Mouse (Mus musculus): Measurements from ENCODE around the gene Zbtb5.
"Not testable (repeated sequence)": the region's sequence is repeated elsewhere in the genome, so short reads cannot be mapped to it uniquely, and the experiment has no call there.

Gene Zbtb5

GRCm38 (mm10) chr4:45012105-45012975, at the start of gene Zbtb5:
Gene Zbtb5 (minus strand): TSS chr4:45012412.
- in situ Hi-C loops (cut with MboI; ENCODE audit: low pct_unique_long_range_greater_than_20kb in 1 of 2, low sequenced_read_pairs in 2 of 2, unreplicated experiment in 1 of 2): no loop called here

GRCm38 (mm10) chr4:45055451-45055850, 43.2 kb upstream of the Zbtb5 start:
- in situ Hi-C loops (cut with MboI; ENCODE audit: low pct_unique_long_range_greater_than_20kb in 1 of 2, low sequenced_read_pairs in 2 of 2, unreplicated experiment in 1 of 2): no loop called here

GRCm38 (mm10) chr4:45054862-45055261, 42.6 kb upstream of the Zbtb5 start:
- in situ Hi-C loops (cut with MboI; ENCODE audit: low pct_unique_long_range_greater_than_20kb in 1 of 2, low sequenced_read_pairs in 2 of 2, unreplicated experiment in 1 of 2): no loop called here

- in situ Hi-C loops (cut with MboI; ENCODE audit: low pct_unique_long_range_greater_than_20kb in 1 of 2, low sequenced_read_pairs in 2 of 2, unreplicated experiment in 1 of 2): no loop called here
Observed at GRCm38 (mm10) chr4:45047956-45048355, 35.7 kb upstream of the Zbtb5 start.

GRCm38 (mm10) chr4:45047286-45047887, 35.2 kb upstream of the Zbtb5 start:
- in situ Hi-C loops (cut with MboI; ENCODE audit: low pct_unique_long_range_greater_than_20kb in 1 of 2, low sequenced_read_pairs in 2 of 2, unreplicated experiment in 1 of 2): no loop called here

- in situ Hi-C loops (cut with MboI; ENCODE audit: low pct_unique_long_range_greater_than_20kb in 1 of 2, low sequenced_read_pairs in 2 of 2, unreplicated experiment in 1 of 2): no loop called here
Observed at GRCm38 (mm10) chr4:45046679-45047078, 34.5 kb upstream of the Zbtb5 start.

- in situ Hi-C loops (cut with MboI; ENCODE audit: low pct_unique_long_range_greater_than_20kb in 1 of 2, low sequenced_read_pairs in 2 of 2, unreplicated experiment in 1 of 2): no loop called here
Observed at GRCm38 (mm10) chr4:45040795-45041194, 28.6 kb upstream of the Zbtb5 start.

GRCm38 (mm10) chr4:45039546-45039945, 27.3 kb upstream of the Zbtb5 start:
- in situ Hi-C loops (cut with MboI; ENCODE audit: low pct_unique_long_range_greater_than_20kb in 1 of 2, low sequenced_read_pairs in 2 of 2, unreplicated experiment in 1 of 2): not testable (repeated sequence)

- in situ Hi-C loops (cut with MboI; ENCODE audit: low pct_unique_long_range_greater_than_20kb in 1 of 2, low sequenced_read_pairs in 2 of 2, unreplicated experiment in 1 of 2): not testable (repeated sequence)
Observed at GRCm38 (mm10) chr4:45038879-45039278, 26.7 kb upstream of the Zbtb5 start.

- in situ Hi-C loops (cut with MboI; ENCODE audit: low pct_unique_long_range_greater_than_20kb in 1 of 2, low sequenced_read_pairs in 2 of 2, unreplicated experiment in 1 of 2): no loop called here
Observed at GRCm38 (mm10) chr4:45037455-45038410, 25.5 kb upstream of the Zbtb5 start.

GRCm38 (mm10) chr4:45036571-45036970, 24.4 kb upstream of the Zbtb5 start:
- in situ Hi-C loops (cut with MboI; ENCODE audit: low pct_unique_long_range_greater_than_20kb in 1 of 2, low sequenced_read_pairs in 2 of 2, unreplicated experiment in 1 of 2): no loop called here

- in situ Hi-C loops (cut with MboI; ENCODE audit: low pct_unique_long_range_greater_than_20kb in 1 of 2, low sequenced_read_pairs in 2 of 2, unreplicated experiment in 1 of 2): no loop called here
Observed at GRCm38 (mm10) chr4:45036048-45036447, 23.8 kb upstream of the Zbtb5 start.

GRCm38 (mm10) chr4:45034693-45035628, 22.7 kb upstream of the Zbtb5 start:
- in situ Hi-C loops (cut with MboI; ENCODE audit: low pct_unique_long_range_greater_than_20kb in 1 of 2, low sequenced_read_pairs in 2 of 2, unreplicated experiment in 1 of 2): no loop called here

GRCm38 (mm10) chr4:45032586-45032985, 20.4 kb upstream of the Zbtb5 start:
- in situ Hi-C loops (cut with MboI; ENCODE audit: low pct_unique_long_range_greater_than_20kb in 1 of 2, low sequenced_read_pairs in 2 of 2, unreplicated experiment in 1 of 2): no loop called here

- in situ Hi-C loops (cut with MboI; ENCODE audit: low pct_unique_long_range_greater_than_20kb in 1 of 2, low sequenced_read_pairs in 2 of 2, unreplicated experiment in 1 of 2): no loop called here
Observed at GRCm38 (mm10) chr4:45026459-45026858, 14.2 kb upstream of the Zbtb5 start.

- in situ Hi-C loops (cut with MboI; ENCODE audit: low pct_unique_long_range_greater_than_20kb in 1 of 2, low sequenced_read_pairs in 2 of 2, unreplicated experiment in 1 of 2): no loop called here
Observed at GRCm38 (mm10) chr4:45019009-45019408, 6.8 kb upstream of the Zbtb5 start.

GRCm38 (mm10) chr4:45018452-45018980, 6.3 kb upstream of the Zbtb5 start, which contains the start of gene Polr1e:
Gene Polr1e (plus strand): TSS chr4:45018583.
- in situ Hi-C loops (cut with MboI; ENCODE audit: low pct_unique_long_range_greater_than_20kb in 1 of 2, low sequenced_read_pairs in 2 of 2, unreplicated experiment in 1 of 2): no loop called here

GRCm38 (mm10) chr4:45015615-45016014, 3.4 kb upstream of the Zbtb5 start:
- in situ Hi-C loops (cut with MboI; ENCODE audit: low pct_unique_long_range_greater_than_20kb in 1 of 2, low sequenced_read_pairs in 2 of 2, unreplicated experiment in 1 of 2): no loop called here

Data from mouse embryonic stem cell (cell line).